Comparison of ENCODE assay signal across 18 mouse cellular contexts in genomic region chr7:132982639-132983038, GRCm38 (mm10). TPM values are rescaled to one million over a fixed set of nuclear protein-coding genes. Genes with fewer than 3 reads are reported as not detected.
A peak's percentile ranks its signal among the peaks of the same experiment; 100 is the strongest.
DNase-seq lines count a peak whose midpoint lies in the region; ATAC-seq and TF ChIP-seq lines count a peak whose summit lies in the region.
"Had no signal": no experiment of that assay in that cellular context is flagged by ENCODE, and none has a peak within 500 bp of the region (broad histone marks: within the 10 kb centered on the region; RNA-seq: fewer than 3 reads in every experiment).

No protein-coding gene starts in this region.

- H3K27me3 ChIP-seq in forebrain, embryonic 14.5 days (replicated peaks; ENCODE audit: control insufficient read depth, insufficient read depth, low read length): no peaks in the 10 kb centered on the region
- H3K27me3 ChIP-seq in forebrain, embryonic 12.5 days: no peaks in the 10 kb centered on the region
- no peaks in the 10 kb centered on the region for H3K27me3 ChIP-seq in midbrain, embryonic 11.5 days (ENCODE audit: control insufficient read depth, insufficient read depth, low read length)
- H3K27me3 ChIP-seq in midbrain, postnatal 0 days (ENCODE audit: insufficient read depth, low read length): no peaks in the 10 kb centered on the region
- H3K27me3 ChIP-seq: limb, embryonic 15.5 days; midbrain, embryonic 13.5 days had no signal

- no peaks in the 10 kb centered on the region for H3K4me1 ChIP-seq in forebrain, embryonic 14.5 days (ENCODE audit: control insufficient read depth, insufficient read depth, low read length)
- peaks cover 6% of the 10 kb centered on the region for H3K4me1 ChIP-seq in forebrain, embryonic 12.5 days
- H3K4me1 ChIP-seq in midbrain, embryonic 11.5 days (ENCODE audit: control insufficient read depth, insufficient read depth, low read length): peaks cover 5% of the 10 kb centered on the region
- no peaks in the 10 kb centered on the region for H3K4me1 ChIP-seq in midbrain, postnatal 0 days (ENCODE audit: insufficient read depth, low read length)
- H3K4me1 ChIP-seq: limb, embryonic 15.5 days; midbrain, embryonic 13.5 days had no signal

- 0 out of 2 replicates have a peak overlapping the region, but pooled peaks have one; percentile 27 for H3K27ac ChIP-seq in forebrain, embryonic 14.5 days (ENCODE audit: low read depth, low read length)
- no peak overlapping the region for H3K27ac ChIP-seq in forebrain, embryonic 12.5 days
- no peak overlapping the region for H3K27ac ChIP-seq in midbrain, embryonic 11.5 days (ENCODE audit: low read depth, low read length)
- no peak overlapping the region; the same call in 1 of the 2 replicates for H3K27ac ChIP-seq in midbrain, postnatal 0 days (ENCODE audit: low read depth, low read length)
- H3K27ac ChIP-seq: limb, embryonic 15.5 days; midbrain, embryonic 13.5 days had no signal

- WGBS in forebrain, embryonic 14.5 days: 27% methylated on average over 3 of the region's 3 CpGs
- WGBS in forebrain, embryonic 12.5 days: 36% methylated on average over 3 of the region's 3 CpGs
- 44% methylated on average over 3 of the region's 3 CpGs for WGBS in midbrain, embryonic 11.5 days
- 22% methylated on average over 3 of the region's 3 CpGs for WGBS in midbrain, postnatal 0 days

- ATAC-seq in forebrain, embryonic 14.5 days: no peak
- no peak for ATAC-seq in forebrain, embryonic 12.5 days (ENCODE audit: low FRiP score)
- ATAC-seq in midbrain, embryonic 11.5 days (ENCODE audit: low FRiP score): peak; percentile 48
- no peak for ATAC-seq in midbrain, postnatal 0 days (ENCODE audit: low FRiP score)
- ATAC-seq in granulocyte monocyte progenitor cell, adult 5-6 weeks (replicated peaks; ENCODE audit: poor library complexity, severe bottlenecking): no peak; the same call in 1 of the 2 replicates
- ATAC-seq: inflammation-experienced regulatory T-cells, adult 6 months; liver, postnatal 0 days; midbrain, embryonic 13.5 days had no signal

- H3K36me3 ChIP-seq in forebrain, embryonic 14.5 days (ENCODE audit: control insufficient read depth, insufficient read depth, low read length): peaks cover 50% of the 10 kb centered on the region
- peaks cover 50% of the 10 kb centered on the region for H3K36me3 ChIP-seq in forebrain, embryonic 12.5 days (replicated peaks)
- H3K36me3 ChIP-seq in midbrain, embryonic 11.5 days (ENCODE audit: control insufficient read depth, insufficient read depth, low read length): peaks cover 2% of the 10 kb centered on the region; the same call in 1 of the 2 replicates
- H3K36me3 ChIP-seq in midbrain, postnatal 0 days (ENCODE audit: insufficient read depth, low read length): peaks cover 14% of the 10 kb centered on the region; the same call in 1 of the 2 replicates

- no peak overlapping the region for H3K9ac ChIP-seq in forebrain, embryonic 14.5 days (ENCODE audit: low read length)
- no peak overlapping the region for H3K9ac ChIP-seq in forebrain, embryonic 12.5 days
- H3K9ac ChIP-seq in midbrain, embryonic 11.5 days (ENCODE audit: low read length): no peak overlapping the region
- no peak overlapping the region for H3K9ac ChIP-seq in midbrain, postnatal 0 days (replicated peaks; ENCODE audit: low read length, poor library complexity, severe bottlenecking)
- H3K9ac ChIP-seq: limb, embryonic 15.5 days; liver, postnatal 0 days; midbrain, embryonic 13.5 days had no signal

- no peak overlapping the region for H3K4me3 ChIP-seq in forebrain, embryonic 14.5 days (ENCODE audit: low read depth, low read length)
- no peak overlapping the region for H3K4me3 ChIP-seq in forebrain, embryonic 12.5 days (replicated peaks)
- no peak overlapping the region for H3K4me3 ChIP-seq in midbrain, embryonic 11.5 days (ENCODE audit: low read depth, low read length)
- H3K4me3 ChIP-seq in midbrain, postnatal 0 days (ENCODE audit: low read depth, low read length): no peak overlapping the region
- H3K4me3 ChIP-seq: limb, embryonic 15.5 days; midbrain, embryonic 13.5 days had no signal

- H3K4me2 ChIP-seq in forebrain, embryonic 14.5 days (ENCODE audit: low read length): no peak overlapping the region
- no peak overlapping the region for H3K4me2 ChIP-seq in forebrain, embryonic 12.5 days
- H3K4me2 ChIP-seq in midbrain, embryonic 11.5 days: no peak overlapping the region
- no peak overlapping the region for H3K4me2 ChIP-seq in midbrain, postnatal 0 days (ENCODE audit: low read depth, low read length, poor library complexity, severe bottlenecking)
- H3K4me2 ChIP-seq: limb, embryonic 15.5 days; midbrain, embryonic 13.5 days had no signal

- H3K9me3 ChIP-seq in forebrain, embryonic 14.5 days (replicated peaks; ENCODE audit: control insufficient read depth, low read length): no peaks in the 10 kb centered on the region
- H3K9me3 ChIP-seq in forebrain, embryonic 12.5 days: no peaks in the 10 kb centered on the region
- H3K9me3 ChIP-seq in midbrain, embryonic 11.5 days (ENCODE audit: control insufficient read depth, low read length): no peaks in the 10 kb centered on the region
- no peaks in the 10 kb centered on the region for H3K9me3 ChIP-seq in midbrain, postnatal 0 days (ENCODE audit: low read length)
- H3K9me3 ChIP-seq: limb, embryonic 15.5 days; midbrain, embryonic 13.5 days had no signal

- TF ChIP-seq CTCF in midbrain, postnatal 0 days (IDR thresholded peaks at IDR 0.05): no peak

- DNase-seq in forebrain, embryonic 14.5 days (ENCODE audit: low spot score): peak; percentile 19
- peak; percentile 83 for DNase-seq in midbrain, embryonic 11.5 days (ENCODE audit: low spot score, missing footprints)
- no peak for DNase-seq in midbrain, postnatal 0 days (ENCODE audit: low spot score)
- DNase-seq in embryo, embryonic 10.5 days (ENCODE audit: low spot score): peak; percentile 27
- DNase-seq in left cerebral cortex, adult 9 months (ENCODE audit: low spot score in 2 of 2): no peak
- DNase-seq: cerebellum, postnatal 10 days; heart, adult 18-20 months; heart, postnatal 10 days; kidney, adult 8-10 months; layer of hippocampus, adult 9-11 months; liver, postnatal 0 days; lung, postnatal 36 days; thymus, postnatal 4 days had no signal

RNA-seq across cellular contexts. Expression of gene Zranb1, which starts 51.7 kb away (rescaled TPM):
- 20.9 and 22.2 TPM in 2 replicates for polyA plus RNA-seq in forebrain, embryonic 14.5 days (2014; fragmentation: Nextera tagmentation; extraction: Ambion mirVana)
- polyA plus RNA-seq in forebrain, embryonic 12.5 days (2016; fragmentation: Nextera tagmentation; extraction: Ambion mirVana): 18.5 and 20.1 TPM in 2 replicates
- 15.6 and 18.3 TPM in 2 replicates for polyA plus RNA-seq in midbrain, embryonic 11.5 days (2014; fragmentation: Nextera tagmentation; extraction: Ambion mirVana)
- total RNA-seq in midbrain, postnatal 0 days (2014; rRNA removed): 45.1 and 64.6 TPM in 2 replicates
- 26.6 and 28.2 TPM in 2 replicates for polyA plus RNA-seq in midbrain, postnatal 0 days (2015; fragmentation: Nextera tagmentation; extraction: Ambion mirVana)
- 18.8 and 21.6 TPM in 2 replicates for total RNA-seq in granulocyte monocyte progenitor cell, adult 5-6 weeks (2014; fragmentation: Nextera tagmentation)
- 46.8 and 70.1 TPM in 2 replicates for total RNA-seq in granulocyte monocyte progenitor cell, adult 5-6 weeks (2017)

Comparison
In these comparisons a context has a peak if more than half of its experiments do, and no peak if none do; other contexts are left out.
1. DNase-seq: peak in forebrain, embryonic 14.5 days (single experiment), midbrain, embryonic 11.5 days (single experiment) and embryo, embryonic 10.5 days (single experiment); none in midbrain, postnatal 0 days (single experiment) and left cerebral cortex, adult 9 months (0 of 2).